Mouse (Mus musculus): ENCODE measurements around the gene Etfbkmt. TPM values are rescaled to one million over a fixed set of nuclear protein-coding genes. Genes with fewer than 3 reads are reported as not detected.
"Not testable (repeated sequence)": the region's sequence is repeated elsewhere in the genome, so short reads cannot be mapped to it uniquely, and the experiment has no call there.

The Etfbkmt gene
- total RNA-seq, 2 experiments from 2014 or later, result 7.7 to 11.1 TPM

GRCm38 (mm10) chr6:149187371-149187770 is 47.7 kb downstream of the Etfbkmt start:
- DNase-seq, result no peak

GRCm38 (mm10) chr6:149188041-149188924 is 48.6 kb downstream of the Etfbkmt start, which contains the start of gene Amn1:
TSS of gene Amn1 (minus strand) at chr6:149188712.
- peak; percentile 94 for DNase-seq

- no peak for DNase-seq
Measured at GRCm38 (mm10) chr6:149188925-149189257, 49.2 kb downstream of the Etfbkmt start.

- DNase-seq, result no peak
Measured at GRCm38 (mm10) chr6:149189340-149189922, 49.8 kb downstream of the Etfbkmt start.

GRCm38 (mm10) chr6:149191951-149192350 is 52.3 kb downstream of the Etfbkmt start:
- DNase-seq, result not testable (repeated sequence)

- DNase-seq, result no peak
Measured at GRCm38 (mm10) chr6:149193276-149193905, 53.7 kb downstream of the Etfbkmt start.

- no peak for DNase-seq
Measured at GRCm38 (mm10) chr6:149197116-149197515, 57.5 kb downstream of the Etfbkmt start.

GRCm38 (mm10) chr6:149198572-149198971 is 58.9 kb downstream of the Etfbkmt start:
- no peak for DNase-seq

Other genes starting within 250 kb of the Etfbkmt start
- gene Caprin2, start 243.6 kb upstream of the Etfbkmt start, total RNA-seq (2021), result 1 to 10 TPM; 3.4 to 4.2 TPM
- 1 to 10 TPM in 1 of 2 experiments, under 1 TPM in 1; 0.95 to 2.7 TPM for gene Sinhcaf, start 193.4 kb upstream of the Etfbkmt start, total RNA-seq (2021)
- 1 to 10 TPM; 5.1 to 5.2 TPM for gene Dennd5b, start 38.2 kb upstream of the Etfbkmt start, total RNA-seq (2021)
- gene Gm10203, start 9.7 kb upstream of the Etfbkmt start, total RNA-seq (2021), result not detected
- 10 to 100 TPM; 11.4 to 11.6 TPM for gene Amn1, start 48.9 kb downstream of the Etfbkmt start, total RNA-seq (2021)
- gene Resf1, start 169.6 kb downstream of the Etfbkmt start, total RNA-seq (2021), result 10 to 100 TPM; 12.1 to 21.7 TPM